Mouse (Mus musculus): ENCODE data around the gene Ghrh.

Gene Ghrh

DNA sequence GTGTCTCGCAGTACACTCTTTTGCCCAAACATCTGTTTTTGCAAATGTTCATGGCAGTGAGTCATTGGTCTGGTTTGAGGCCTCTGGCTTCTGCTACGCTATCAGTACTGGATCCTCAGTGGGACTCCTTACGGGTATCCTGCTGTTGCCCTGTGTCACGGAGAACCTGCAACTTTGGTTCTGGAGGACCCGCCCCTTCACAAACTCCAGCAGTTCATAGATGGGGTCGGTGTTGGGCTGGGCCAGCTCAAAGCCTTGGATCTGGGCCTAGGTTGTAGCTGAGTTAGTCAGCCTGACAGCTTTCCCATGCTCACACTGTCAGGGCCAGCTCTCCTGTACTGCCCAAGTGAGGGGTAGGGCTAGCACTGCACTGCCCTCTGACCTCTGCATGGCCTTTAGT is 47.3 kb downstream of the Ghrh start:
- ChIA-PET CTCF (no interaction called here), POLR2A (interaction anchor here in 2 of 4 experiments (0.9 to 2.9 kb wide), 4 partner anchors 10 to 268 kb away, joined by 3 to 13 read pairs (median 4); no protein-coding TSS in a partner anchor)

DNA sequence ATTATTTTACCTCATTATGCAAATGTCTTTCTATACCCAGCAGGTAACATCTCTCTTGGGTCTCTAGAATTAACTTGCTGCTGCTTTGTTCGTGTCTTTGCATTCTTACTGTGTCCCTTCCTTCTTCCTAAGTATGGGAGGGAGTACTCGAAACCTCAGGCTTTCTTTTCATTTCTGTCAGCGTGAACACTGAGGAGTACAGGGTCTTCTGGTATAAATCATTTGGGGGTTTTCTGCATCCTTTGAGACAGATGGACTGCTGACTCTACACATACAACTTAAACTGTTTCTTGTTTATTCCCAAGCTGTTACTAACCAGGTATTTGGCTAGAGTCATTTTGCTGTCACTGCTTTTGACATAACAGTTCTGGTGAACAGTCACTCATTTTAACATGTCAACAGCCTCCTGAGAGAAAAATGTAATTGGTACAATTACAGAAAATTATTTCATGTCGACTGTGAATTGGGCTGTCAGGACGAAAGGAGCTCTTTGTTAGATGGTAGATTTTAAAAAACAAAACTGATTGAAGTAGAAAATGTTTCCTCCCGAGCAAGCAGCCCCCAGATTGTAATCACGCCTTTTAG is 51.1 kb downstream of the Ghrh start:
- POLR2A ChIA-PET, result interaction anchor here in 2 of 4 experiments (0.8 to 2.6 kb wide), 12 partner anchors 8 to 339 kb away, joined by 3 to 8 read pairs (median 3); partner anchors contain the start of gene Rbl1 (in 1 of the 2)
- CTCF ChIA-PET, result interaction anchor here in 2 of 4 experiments (0.7 to 1.1 kb wide), 2 partner anchors 9 to 16 kb away, joined by 4 read pairs; no protein-coding TSS in a partner anchor

DNA sequence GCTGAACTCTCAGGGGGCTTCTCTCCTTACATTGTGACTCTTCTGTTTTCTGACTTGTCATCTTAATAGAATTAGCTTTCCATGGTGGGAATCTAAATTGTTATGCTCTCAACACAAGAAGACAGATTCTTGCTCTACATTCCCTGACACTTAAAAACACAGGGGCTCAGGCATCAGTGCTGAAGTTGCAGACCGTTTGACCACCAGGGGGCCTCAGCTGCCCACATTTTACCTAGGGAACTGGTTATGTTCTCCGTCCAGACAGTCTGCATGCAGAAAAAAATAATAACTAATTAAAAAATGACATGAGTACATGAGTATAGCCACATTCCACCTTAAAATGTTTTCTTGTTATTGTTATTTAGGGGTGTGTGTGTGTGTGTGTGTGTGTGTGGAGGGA is 55.2 kb downstream of the Ghrh start:
- POLR2A ChIA-PET, result interaction anchor here in 1 of 4 experiments (0.7 kb wide), 1 partner anchor 175 kb away, joined by 3 read pairs; no protein-coding TSS in a partner anchor
- CTCF ChIA-PET, result interaction anchor here in 2 of 4 experiments (0.7 to 1.0 kb wide), 3 partner anchors 19 to 282 kb away, joined by 3 to 4 read pairs (median 4); no protein-coding TSS in a partner anchor

DNA sequence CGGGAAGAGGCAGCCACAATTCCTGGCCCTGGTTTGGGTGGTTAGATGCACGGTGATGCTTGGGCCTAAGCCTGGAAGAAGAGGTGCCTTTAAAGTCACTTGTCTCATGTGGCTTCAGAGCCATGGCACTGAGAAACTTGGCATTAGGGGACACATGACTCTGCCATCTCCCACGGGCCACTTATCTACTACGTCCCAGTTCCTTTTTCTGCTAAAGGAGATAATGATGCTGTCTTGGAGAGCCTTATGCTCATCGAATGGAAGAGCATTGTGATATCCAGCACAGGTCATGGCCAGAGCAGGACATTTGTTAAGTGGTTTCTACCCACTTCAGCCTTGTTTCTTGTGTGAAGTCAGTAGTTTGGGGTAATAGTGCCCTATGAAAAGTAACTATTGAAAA is 58.3 kb downstream of the Ghrh start:
- ChIA-PET CTCF (no interaction called here), POLR2A (no interaction called here)

DNA sequence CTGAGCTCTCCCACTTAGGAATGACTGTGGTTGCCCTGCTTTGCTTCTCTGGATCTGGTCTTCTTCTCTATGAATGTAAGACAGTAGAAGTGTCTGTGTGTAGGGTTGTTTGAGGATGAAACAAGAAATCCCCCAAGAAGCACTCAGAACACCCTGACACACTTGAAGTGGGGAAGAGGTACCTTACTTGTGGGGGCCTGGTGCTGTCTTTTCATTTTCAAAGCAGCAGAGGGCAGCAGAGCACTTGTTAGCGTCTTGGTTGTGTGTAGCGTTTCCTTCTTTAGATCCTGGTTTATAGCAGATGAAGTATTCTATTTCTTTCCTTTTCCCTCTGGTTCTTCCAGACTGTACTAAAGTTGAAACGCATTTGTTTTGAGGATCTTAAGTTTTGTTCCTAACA is 59.8 kb downstream of the Ghrh start:
- ChIA-PET CTCF (interaction anchor here (0.6 to 2.4 kb wide), 16 partner anchors 9 to 461 kb away, joined by 3 to 9 read pairs (median 4); no protein-coding TSS in a partner anchor), POLR2A (interaction anchor here in 3 of 4 experiments (0.6 to 1.5 kb wide), 8 partner anchors 8 to 279 kb away, joined by 3 to 8 read pairs (median 4); partner anchors contain the start of genes Mroh8 (in 1 of the 3) and Rbl1 (in 1 of the 3))

DNA sequence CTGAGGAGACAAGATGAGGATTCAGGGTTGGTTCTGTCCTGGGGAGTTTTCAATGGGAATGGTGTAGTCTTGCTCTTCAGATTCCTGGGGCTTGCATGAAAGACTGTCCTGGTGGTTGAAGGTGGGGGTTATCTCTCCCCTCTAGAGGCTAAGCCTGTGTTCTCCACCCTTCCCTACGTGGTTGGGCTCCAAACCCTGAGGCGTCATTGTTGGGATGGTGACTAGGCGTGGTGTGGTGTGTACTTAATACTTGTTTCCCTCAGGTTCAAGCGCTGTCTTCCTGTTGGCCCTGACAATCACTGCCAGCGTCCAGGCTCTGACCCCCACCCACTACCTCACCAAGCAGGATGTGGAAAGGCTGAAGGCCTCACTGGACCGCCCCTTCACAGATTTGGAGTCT is 64.0 kb downstream of the Ghrh start:
- POLR2A ChIA-PET, result interaction anchor here in 2 of 4 experiments (0.6 to 1.3 kb wide), 5 partner anchors 14 to 138 kb away, joined by 3 to 5 read pairs (median 4); partner anchors contain the start of gene Rbl1 (in 1 of the 2)
- CTCF ChIA-PET, result interaction anchor here in 3 of 4 experiments (0.5 to 1.4 kb wide), 5 partner anchors 23 to 175 kb away, joined by 3 to 4 read pairs (median 3); no protein-coding TSS in a partner anchor
